Mouse (Mus musculus): ENCODE data around the gene Tnfrsf1b. TPM values are rescaled to one million over a fixed set of nuclear protein-coding genes. Genes with fewer than 3 reads are reported as not detected.
A peak's percentile ranks its signal among the peaks of the same experiment; 100 is the strongest.

Gene Tnfrsf1b
- polyA plus RNA-seq, 1 experiment from 2014 or later = 12.9 TPM

GRCm38 (mm10) chr4:145257751-145258434 is 11.2 kb upstream of the Tnfrsf1b start:
- no peak for DNase-seq (ENCODE audit: low spot score)

- DNase-seq (ENCODE audit: low spot score) = no peak
These were observed 9.5 kb upstream of the Tnfrsf1b start for GRCm38 (mm10) chr4:145256144-145256543.

- DNase-seq (ENCODE audit: low spot score) = peak; percentile 57
These were observed 7.7 kb upstream of the Tnfrsf1b start for GRCm38 (mm10) chr4:145254418-145254817.

GRCm38 (mm10) chr4:145252611-145253010 is 5.9 kb upstream of the Tnfrsf1b start:
- no peak for DNase-seq (ENCODE audit: low spot score)

- no peak for DNase-seq (ENCODE audit: low spot score)
These were observed 4.9 kb upstream of the Tnfrsf1b start for GRCm38 (mm10) chr4:145251546-145251945.

- peak; percentile 42 for DNase-seq (ENCODE audit: low spot score)
These were observed 3.3 kb upstream of the Tnfrsf1b start for GRCm38 (mm10) chr4:145250002-145250401.

GRCm38 (mm10) chr4:145247556-145247955 is 886 bp upstream of the Tnfrsf1b start:
- DNase-seq (ENCODE audit: low spot score) = no peak

- no peak for DNase-seq (ENCODE audit: low spot score)
These were observed 1.1 kb downstream of the Tnfrsf1b start for GRCm38 (mm10) chr4:145245581-145245980.

- DNase-seq (ENCODE audit: low spot score) = no peak
These were observed 2.0 kb downstream of the Tnfrsf1b start for GRCm38 (mm10) chr4:145244676-145245075.

GRCm38 (mm10) chr4:145242719-145243350 is 3.8 kb downstream of the Tnfrsf1b start:
- DNase-seq (ENCODE audit: low spot score) = peak; percentile 43

- DNase-seq (ENCODE audit: low spot score) = peak; percentile 77
These were observed 5.9 kb downstream of the Tnfrsf1b start for GRCm38 (mm10) chr4:145240723-145241231.

GRCm38 (mm10) chr4:145239049-145239830 is 7.4 kb downstream of the Tnfrsf1b start:
- DNase-seq (ENCODE audit: low spot score) = no peak

- peak; percentile 80 for DNase-seq (ENCODE audit: low spot score)
These were observed 10.6 kb downstream of the Tnfrsf1b start for GRCm38 (mm10) chr4:145236027-145236426.

- DNase-seq (ENCODE audit: low spot score) = no peak
These were observed 13.0 kb downstream of the Tnfrsf1b start for GRCm38 (mm10) chr4:145233487-145234228.

GRCm38 (mm10) chr4:145231732-145232131 is 14.9 kb downstream of the Tnfrsf1b start:
- no peak for DNase-seq (ENCODE audit: low spot score)

GRCm38 (mm10) chr4:145230647-145231046 is 16.0 kb downstream of the Tnfrsf1b start:
- no peak for DNase-seq (ENCODE audit: low spot score)

GRCm38 (mm10) chr4:145229524-145230163 is 17.0 kb downstream of the Tnfrsf1b start:
- peak; percentile 43 for DNase-seq (ENCODE audit: low spot score)

- peak; percentile 68 for DNase-seq (ENCODE audit: low spot score)
These were observed 17.6 kb downstream of the Tnfrsf1b start for GRCm38 (mm10) chr4:145229051-145229450.

GRCm38 (mm10) chr4:145224613-145225012 is 22.1 kb downstream of the Tnfrsf1b start:
- DNase-seq (ENCODE audit: low spot score) = peak; percentile 59

GRCm38 (mm10) chr4:145222064-145222463 is 24.6 kb downstream of the Tnfrsf1b start:
- no peak for DNase-seq (ENCODE audit: low spot score)

GRCm38 (mm10) chr4:145221379-145221778 is 25.3 kb downstream of the Tnfrsf1b start:
- no peak for DNase-seq (ENCODE audit: low spot score)

Data from thymus, postnatal 0 days (tissue).